Mouse (Mus musculus) adrenal gland (tissue): Measurements from ENCODE around the gene Gm13040.
"Not testable (repeated sequence)": the region's sequence is repeated elsewhere in the genome, so short reads cannot be mapped to it uniquely, and the experiment has no call there.

ENCODE experiments used
- intact Hi-C: fragments of 180-260 bp; cut with DNase I; formaldehyde crosslinking; loops from one replicate; pipeline ENCODE4 v1.15.1; 2025
- long read RNA-seq, 2 experiments: library from polyadenylated mRNA; unstranded; transcript quantifications; one replicate each; pipeline ENCODE4 v2.0.0; 2020; ENCODE audit warnings: borderline replicate concordance in 1 of 2; ENCODE audit not compliant: insufficient replicate concordance in 1 of 2

The Gm13040 gene
- long read RNA-seq, experiment 1 = 0 reads
- long read RNA-seq, experiment 2 = 0 reads

DNA sequence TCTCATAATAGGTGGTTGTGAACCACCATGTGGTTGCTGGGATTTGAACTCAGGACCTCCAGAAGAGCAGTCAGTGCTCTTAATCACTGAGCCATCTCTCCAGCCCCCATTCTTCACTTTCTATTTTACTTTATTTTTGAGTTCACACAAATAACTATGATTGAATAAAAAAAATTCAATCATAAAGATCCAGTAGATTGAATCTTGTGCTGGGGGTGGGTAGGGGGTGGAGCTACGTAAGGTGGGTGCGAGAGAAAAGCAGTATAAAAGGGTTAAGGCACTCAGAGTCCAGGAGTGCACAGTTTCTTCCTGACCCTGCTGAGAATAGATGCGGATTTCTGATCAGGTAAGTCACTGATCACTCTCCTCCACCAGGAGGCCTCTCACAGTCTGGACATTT is at the start of gene Gm13040:
Gm13040 (plus strand) TSS at position 301 of the 400 bp plus-strand sequence.
- intact Hi-C loops = not testable (repeated sequence)

- intact Hi-C loops = no loop called here
Observed at GRCm38 (mm10) chr4:143511043-143511442, 24.7 kb upstream of the Gm13040 start, which contains the start of gene Gm13043. Gm13043 (plus strand) TSS chr4:143511343.

DNA sequence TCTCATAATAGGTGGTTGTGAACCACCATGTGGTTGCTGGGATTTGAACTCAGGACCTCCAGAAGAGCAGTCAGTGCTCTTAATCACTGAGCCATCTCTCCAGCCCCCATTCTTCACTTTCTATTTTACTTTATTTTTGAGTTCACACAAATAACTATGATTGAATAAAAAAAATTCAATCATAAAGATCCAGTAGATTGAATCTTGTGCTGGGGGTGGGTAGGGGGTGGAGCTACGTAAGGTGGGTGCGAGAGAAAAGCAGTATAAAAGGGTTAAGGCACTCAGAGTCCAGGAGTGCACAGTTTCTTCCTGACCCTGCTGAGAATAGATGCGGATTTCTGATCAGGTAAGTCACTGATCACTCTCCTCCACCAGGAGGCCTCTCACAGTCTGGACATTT is 15.6 kb downstream of the Gm13040 start, which contains the start of the genes BC080695 and Gm13057:
BC080695 (plus strand) TSS at position 301 of the 400 bp plus-strand sequence.
Gm13057 (plus strand) TSS at position 310 of the 400 bp plus-strand sequence.
- intact Hi-C loops = not testable (repeated sequence)
